Mouse (Mus musculus): ENCODE results near the gene Scn10a.

Gene Scn10a

GRCm38 (mm10) chr9:119575732-119576131 lies 143.4 kb downstream of the Scn10a start:
- no peak for DNase-seq (ENCODE audit: low spot score in 2 of 2)

- no peak for DNase-seq (ENCODE audit: low spot score in 2 of 2)
Measured at GRCm38 (mm10) chr9:119574366-119574765, 144.8 kb downstream of the Scn10a start.

GRCm38 (mm10) chr9:119573009-119573408 lies 146.1 kb downstream of the Scn10a start:
- DNase-seq (ENCODE audit: low spot score in 2 of 2), result no peak

GRCm38 (mm10) chr9:119571411-119571888 lies 147.7 kb downstream of the Scn10a start:
- DNase-seq (ENCODE audit: low spot score in 2 of 2), result no peak

- DNase-seq (ENCODE audit: low spot score in 2 of 2), result no peak
Measured at GRCm38 (mm10) chr9:119570652-119571051, 148.5 kb downstream of the Scn10a start.

GRCm38 (mm10) chr9:119568732-119569131 lies 150.4 kb downstream of the Scn10a start:
- no peak for DNase-seq (ENCODE audit: low spot score in 2 of 2)

- DNase-seq (ENCODE audit: low spot score in 2 of 2), result no peak
Measured at GRCm38 (mm10) chr9:119567800-119568199, 151.3 kb downstream of the Scn10a start.

- no peak for DNase-seq (ENCODE audit: low spot score in 2 of 2)
Measured at GRCm38 (mm10) chr9:119566214-119566613, 152.9 kb downstream of the Scn10a start.

- DNase-seq (ENCODE audit: low spot score in 2 of 2), result no peak
Measured at GRCm38 (mm10) chr9:119564803-119565202, 154.3 kb downstream of the Scn10a start.

- no peak for DNase-seq (ENCODE audit: low spot score in 2 of 2)
Measured at GRCm38 (mm10) chr9:119563617-119564016, 155.5 kb downstream of the Scn10a start.

GRCm38 (mm10) chr9:119562256-119562655 lies 156.9 kb downstream of the Scn10a start:
- no peak for DNase-seq (ENCODE audit: low spot score in 2 of 2)

GRCm38 (mm10) chr9:119561746-119562145 lies 157.4 kb downstream of the Scn10a start:
- DNase-seq (ENCODE audit: low spot score in 2 of 2), result no peak

- no peak for DNase-seq (ENCODE audit: low spot score in 2 of 2)
Measured at GRCm38 (mm10) chr9:119559537-119560276, 159.4 kb downstream of the Scn10a start.
